Mouse (Mus musculus) cerebellum, adult (tissue): ENCODE measurements around the gene Gm11011.

Experiments used
- ATAC-seq: cut with Nextera tagmentation; 2 replicates; pipeline ENCODE4 v1.9.2; 2017; ENCODE audit warnings: mild to moderate bottlenecking, moderate library complexity, mixed read lengths; ENCODE audit not compliant: insufficient number of reproducible peaks, low FRiP score, low TSS enrichment

Gene Gm11011

DNA sequence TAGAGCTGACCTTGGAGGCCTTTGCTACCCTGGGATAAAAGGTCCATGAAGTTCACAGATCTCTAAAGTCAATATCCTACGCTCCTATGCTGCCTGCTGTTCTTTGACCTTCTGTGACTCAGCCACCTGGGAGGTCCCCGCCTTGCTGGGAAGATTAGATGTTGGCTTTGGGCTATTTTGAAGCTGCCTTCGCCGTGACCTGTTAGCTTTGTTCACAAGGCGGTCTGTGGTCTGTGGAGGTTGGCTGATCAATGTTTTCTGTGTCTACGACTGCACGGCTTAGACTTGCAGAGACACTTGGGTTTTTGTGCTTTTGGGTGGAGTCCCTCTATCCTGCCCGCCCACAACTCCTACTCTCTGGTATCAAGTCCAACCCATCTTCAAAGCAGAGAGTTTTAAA lies 2.9 kb upstream of the Gm11011 start:
- no peak for ATAC-seq

DNA sequence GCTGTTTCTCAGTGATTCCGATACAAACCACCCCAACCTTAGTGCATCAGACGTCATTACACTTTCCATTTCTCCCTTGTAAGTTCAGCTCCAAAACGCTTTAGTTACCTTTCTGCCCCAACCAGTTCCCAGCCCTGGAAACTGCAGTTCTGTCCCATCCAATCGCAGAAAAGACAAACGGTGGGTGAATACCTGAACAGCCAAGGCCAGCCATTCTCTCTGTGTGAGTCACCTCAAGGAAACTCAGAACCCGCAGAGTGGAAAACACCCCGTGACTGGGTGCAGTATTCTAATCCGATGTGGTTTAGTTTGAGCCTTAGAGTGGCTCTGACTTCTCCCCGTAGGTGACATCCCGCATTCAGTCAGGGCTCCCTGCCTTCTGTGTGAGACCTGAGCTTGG lies 2.2 kb upstream of the Gm11011 start:
- no peak for ATAC-seq

DNA sequence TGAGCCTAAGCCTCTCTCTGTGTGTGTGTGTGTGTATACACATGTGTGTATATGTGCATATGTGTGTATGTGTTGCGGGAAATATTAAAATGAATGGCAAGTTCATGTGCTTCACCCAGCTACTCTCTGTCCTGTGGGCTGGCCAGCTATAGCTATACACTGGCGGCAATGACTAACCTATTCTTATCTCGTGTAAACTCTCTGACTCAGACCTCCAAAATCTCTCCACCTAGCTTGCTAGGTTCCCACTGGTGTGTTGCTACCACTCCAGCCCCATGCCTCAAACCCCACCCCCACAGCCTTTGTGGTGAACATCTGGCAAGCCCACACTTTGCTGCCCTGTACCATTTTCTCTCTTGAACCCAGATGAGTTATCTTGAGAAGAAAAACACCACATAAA lies 857 bp downstream of the Gm11011 start:
- no peak for ATAC-seq

DNA sequence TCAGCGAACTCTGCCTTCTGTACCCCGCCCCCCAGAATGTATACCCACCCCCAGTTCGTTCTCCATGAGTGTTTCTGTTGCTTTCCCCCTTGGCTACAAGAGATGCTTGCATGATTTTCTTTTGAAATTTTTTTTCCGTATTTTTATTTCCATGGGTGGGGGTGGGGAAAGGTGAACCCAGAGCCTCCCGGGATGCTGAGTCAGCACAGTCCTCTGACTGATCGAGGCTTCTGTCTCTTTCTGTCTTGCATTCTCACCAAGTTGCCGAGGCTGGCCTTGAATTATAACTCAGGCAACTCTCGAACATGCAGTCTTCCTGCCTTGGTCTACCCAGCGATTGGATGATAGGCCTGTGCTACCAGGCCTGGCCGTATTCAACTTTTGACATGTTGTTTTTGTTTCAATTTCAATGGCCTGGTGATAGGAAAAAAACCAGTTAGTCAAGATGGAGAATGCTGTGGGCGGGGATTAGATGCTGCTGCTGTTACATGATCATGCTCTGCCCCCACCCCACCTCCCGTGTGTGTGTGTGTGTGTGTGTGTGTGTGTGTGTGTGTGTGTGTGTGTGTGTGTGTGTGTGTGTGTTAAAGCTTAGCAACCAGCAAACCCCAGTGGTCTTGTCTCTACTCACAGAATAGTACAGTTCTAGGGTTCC lies 1.8 kb downstream of the Gm11011 start:
- no peak for ATAC-seq

DNA sequence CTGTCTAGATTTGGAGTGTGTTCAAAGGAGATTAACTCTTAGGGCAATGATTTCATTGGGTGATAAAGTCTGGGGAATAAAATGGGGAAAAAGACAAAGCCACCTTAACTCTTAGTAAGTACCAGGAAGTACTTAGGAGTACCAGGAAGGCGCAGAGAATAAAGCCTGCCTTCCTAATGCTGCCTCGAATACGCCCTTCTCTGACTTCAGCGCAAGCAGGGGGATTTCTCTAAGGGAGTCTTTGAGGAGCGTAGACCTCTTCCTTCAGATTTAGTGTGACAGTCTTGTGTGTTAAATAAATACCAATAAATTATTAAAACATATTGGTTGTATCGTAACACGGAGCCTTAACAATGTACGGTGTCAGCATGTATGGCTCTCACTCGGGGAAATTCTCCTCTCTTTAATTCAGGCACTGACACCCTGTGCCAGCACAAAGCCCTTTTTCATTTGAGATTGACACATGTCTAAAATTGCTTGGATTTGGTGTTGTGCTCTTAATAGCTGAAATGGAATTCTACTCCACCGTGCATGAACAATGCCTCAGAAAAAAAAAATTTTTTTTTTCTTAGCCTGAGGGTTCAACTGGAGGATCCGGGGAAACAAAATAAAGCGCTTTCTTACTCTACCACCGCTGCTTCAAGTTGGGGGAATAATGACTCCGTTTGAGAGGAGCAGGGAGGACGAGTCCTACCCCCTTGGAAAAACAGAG lies 2.6 kb downstream of the Gm11011 start:
- ATAC-seq: no peak

DNA sequence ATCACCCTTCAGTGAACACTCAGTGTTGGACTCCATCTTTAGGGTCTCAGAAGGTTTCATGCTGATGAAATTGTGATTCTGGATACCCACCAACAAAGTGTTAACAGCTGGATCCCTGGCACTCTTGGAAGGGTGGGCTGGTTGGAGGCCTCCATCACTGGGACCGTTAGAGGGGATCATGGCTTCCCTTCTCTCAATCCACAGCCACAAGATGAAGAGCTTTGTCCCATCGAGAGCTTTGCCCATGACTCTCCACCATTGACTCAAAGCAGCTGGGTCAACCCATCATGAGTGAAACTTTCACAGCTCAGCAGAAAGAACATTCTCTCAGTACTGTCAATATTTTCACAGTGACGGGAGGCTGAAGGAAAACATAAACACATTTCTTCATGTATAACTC lies 4.1 kb downstream of the Gm11011 start:
- no peak for ATAC-seq

DNA sequence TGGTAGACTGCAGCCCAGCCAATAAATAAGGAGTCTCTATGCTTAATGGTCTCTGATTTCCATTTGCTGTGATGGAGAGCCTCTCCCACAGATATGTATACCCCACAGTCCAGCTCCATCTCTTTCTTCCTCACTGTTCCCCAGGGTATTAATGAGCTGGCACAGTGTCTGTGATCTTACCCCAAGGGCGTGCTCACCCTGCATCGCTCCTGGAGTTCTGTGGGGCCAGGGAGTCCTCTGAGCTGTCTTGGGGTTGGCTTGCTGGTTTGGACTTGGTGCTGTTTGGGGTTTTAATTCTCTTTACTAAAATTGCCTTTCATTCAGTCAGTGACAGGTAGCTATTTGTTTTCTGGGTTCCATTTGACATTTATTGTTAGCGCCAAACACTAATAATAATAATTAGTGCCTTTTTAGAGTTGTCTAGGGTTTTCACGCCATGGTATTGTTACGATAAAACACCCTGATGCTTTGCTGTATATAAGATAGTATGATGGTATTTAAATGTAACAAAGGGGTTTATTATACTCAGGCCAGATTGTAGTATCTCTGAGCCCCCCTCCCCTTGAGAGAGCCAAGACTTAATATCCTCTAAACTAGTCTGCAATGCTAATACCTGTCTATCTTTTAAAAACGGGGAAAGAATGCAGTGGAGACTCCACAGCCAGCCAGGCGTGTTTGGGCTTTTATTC lies 9.9 kb downstream of the Gm11011 start:
- ATAC-seq: no peak

DNA sequence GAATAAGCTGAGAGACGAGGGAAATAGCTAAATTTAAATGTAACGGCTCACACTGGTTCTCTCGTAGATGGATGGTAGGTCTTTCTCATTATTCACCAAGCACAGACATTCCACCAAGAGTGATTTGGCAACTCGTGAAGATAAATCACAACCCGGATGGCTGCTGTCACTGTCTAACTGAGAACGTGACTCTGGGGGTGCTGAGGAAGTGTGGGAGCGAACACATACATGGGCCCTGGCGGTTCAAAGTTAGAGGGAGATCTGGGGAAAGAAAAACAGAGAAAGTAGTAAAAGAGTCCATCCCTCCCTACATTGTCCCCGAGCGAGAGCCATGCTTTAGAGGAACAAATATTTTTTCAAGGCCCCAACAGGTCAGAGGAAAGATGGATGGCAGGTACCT lies 17.5 kb downstream of the Gm11011 start:
- no peak for ATAC-seq

DNA sequence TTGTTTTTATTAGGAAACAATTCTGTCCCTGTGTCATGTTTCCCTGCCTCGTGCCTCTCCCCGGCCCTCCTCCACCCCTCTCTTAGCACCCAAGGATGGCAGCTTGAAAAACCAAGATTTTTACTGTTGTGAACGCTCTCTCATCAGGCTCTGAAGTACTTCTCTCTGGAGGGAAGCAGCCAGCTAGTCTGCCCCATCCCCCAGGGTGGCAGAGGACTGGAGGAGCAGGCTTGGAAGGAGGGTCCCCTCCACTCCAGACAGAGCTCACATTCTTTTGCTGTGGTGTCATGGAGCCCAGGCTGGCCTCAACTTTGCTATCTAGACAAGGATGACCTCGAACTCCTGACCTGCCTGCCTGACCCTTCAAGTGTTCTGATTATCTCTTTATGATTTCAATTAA lies 21.4 kb downstream of the Gm11011 start:
- no peak for ATAC-seq

DNA sequence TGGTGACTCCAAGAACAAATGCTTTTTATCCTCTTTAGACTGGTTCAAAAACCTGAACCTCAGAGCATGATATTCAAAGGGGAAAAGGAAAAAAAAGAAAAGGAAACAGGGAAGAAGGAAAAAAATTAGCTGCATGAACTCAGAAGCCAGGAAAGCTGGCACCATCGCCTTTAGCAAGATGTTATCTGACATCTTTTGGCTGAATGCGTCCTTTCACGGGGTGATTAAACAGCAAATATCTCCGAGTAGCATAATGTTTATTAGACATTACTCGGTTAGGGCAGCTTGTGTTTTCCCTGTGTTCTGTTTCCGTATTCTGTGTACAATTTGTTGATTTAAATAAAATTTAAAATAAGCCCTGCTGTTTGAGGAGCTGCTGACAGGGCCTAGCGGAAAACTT lies 21.8 kb downstream of the Gm11011 start:
- no peak for ATAC-seq

DNA sequence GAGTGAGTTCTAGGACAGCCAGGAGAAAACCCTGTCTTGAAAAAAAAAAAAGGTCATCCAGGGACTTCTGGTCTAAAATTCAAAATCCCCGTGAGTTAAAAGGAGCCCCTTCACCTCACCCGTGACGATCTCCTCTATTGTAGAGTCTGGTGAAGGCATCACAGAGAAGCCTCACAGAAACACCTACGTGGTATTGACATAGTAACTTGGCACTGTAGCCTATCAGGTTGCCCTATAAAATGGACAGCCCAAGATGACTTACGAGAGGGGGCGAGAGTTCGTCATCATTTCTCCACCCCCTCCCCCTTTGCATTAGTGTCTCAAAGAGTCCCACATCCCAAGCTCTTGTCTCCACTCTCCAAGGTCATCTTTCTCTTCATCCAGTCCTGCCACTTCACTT lies 41.9 kb downstream of the Gm11011 start:
- no peak for ATAC-seq

DNA sequence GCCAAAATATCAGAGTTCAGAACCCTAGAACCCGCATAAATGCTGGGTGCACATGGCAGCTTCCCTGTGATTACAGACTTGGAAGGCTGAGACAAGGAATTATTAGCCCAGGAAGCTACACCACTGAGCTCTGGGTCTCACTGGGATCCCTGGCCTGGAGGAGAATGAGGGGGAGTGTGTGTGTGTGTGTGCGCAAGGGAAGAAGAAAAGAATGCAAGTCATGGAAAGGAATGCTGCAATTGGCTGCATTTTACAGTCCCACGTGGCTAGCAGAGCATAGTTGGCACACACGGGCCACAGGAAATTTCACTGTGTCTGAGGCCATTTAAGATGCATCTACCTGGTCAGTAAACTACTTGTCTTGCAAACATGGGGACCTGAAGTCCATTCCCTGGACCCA lies 48.6 kb downstream of the Gm11011 start:
- no peak for ATAC-seq
